Mouse (Mus musculus): Measurements from ENCODE around the gene Map2k4.

Map2k4 gene

GRCm38 (mm10) chr11:65773946-65774656, 14.0 kb downstream of the Map2k4 start:
- no peak for DNase-seq (ENCODE audit: extremely low spot score, low spot score)

GRCm38 (mm10) chr11:65773535-65773934, 14.6 kb downstream of the Map2k4 start:
- DNase-seq (ENCODE audit: extremely low spot score, low spot score) = no peak

DNA sequence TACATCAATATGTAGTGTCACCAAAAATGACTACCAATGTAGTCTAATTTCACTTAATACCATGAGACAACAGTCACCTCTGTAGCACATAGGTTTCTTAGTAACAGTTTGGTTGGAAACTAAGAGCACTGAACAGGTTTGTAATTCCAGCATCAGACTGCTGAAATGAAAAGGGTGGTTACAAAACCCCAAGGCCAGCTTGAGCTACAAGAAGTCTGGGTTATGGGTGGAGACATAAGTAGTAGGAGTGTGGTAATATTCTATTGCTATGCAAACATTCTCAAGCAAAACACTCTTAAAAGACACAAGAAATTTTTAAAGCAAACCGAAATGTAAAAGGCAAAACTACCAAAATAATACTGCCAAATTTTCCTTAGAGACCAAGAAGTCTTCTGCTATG, 16.6 kb downstream of the Map2k4 start:
- DNase-seq (ENCODE audit: extremely low spot score, low spot score) = no peak

- no peak for DNase-seq (ENCODE audit: extremely low spot score, low spot score)
These were observed 18.1 kb downstream of the Map2k4 start for GRCm38 (mm10) chr11:65769990-65770389.

- DNase-seq (ENCODE audit: extremely low spot score, low spot score) = no peak
These were observed 19.7 kb downstream of the Map2k4 start for GRCm38 (mm10) chr11:65768445-65768844.

DNA sequence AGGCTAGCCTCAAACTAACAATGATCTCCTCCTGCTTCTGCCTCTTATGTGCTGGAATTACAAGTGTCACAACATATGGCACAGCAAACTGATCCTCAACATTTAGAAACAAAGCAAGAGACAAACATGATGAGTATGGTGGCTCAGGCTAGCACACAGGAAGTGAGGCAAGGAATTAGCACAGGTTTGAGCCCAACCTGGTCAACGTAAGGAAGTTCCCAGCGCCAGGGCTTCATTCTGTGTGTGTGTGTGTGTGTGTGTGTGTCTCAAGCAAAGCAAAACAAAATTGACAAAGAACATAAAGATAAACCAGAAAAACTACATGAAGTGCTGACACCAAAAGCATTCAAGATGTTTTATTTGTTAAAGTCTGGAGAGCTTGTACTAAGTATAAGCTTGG, 27.2 kb downstream of the Map2k4 start:
- DNase-seq (ENCODE audit: extremely low spot score, low spot score) = no peak

DNA sequence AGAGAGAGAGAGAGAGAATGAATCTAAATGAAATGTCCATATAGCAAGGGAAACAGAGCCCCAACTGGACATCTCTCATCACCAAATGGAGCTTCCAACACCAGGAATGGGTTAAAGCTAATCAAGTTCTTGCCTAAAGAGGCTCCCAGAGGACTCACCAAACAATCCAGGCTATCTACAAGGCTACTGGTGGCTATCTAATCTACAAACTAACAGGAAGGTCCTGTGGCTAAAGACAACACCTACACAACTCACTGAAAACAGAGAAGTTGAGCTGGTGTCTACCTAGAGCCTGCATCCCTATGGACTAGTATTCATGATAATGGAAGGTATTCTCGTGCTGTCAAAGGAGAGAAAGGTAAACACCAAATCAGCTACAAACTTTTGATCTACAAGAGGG, 28.7 kb downstream of the Map2k4 start:
- DNase-seq (ENCODE audit: extremely low spot score, low spot score) = no peak

GRCm38 (mm10) chr11:65754161-65754560, 33.9 kb downstream of the Map2k4 start:
- DNase-seq (ENCODE audit: extremely low spot score, low spot score) = no peak

DNA sequence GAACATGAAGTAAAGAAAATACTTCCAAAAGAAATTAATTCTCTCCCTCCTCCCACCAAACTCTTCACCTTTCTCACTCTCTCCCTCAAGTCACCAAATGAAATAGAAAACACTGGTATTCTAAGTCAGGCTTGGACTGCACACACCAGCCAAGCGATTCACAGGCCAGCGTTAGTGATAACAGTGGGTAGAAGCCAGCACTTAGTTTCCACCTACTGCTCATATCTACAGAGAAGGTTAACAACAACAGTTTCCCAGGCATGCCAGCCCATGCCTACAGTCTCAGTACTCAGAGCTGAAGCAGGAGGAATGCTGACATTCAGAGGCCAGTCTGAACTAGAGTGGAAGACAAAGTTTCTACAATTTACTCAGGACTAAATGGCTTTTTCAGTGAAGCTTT, 34.5 kb downstream of the Map2k4 start:
- no peak for DNase-seq (ENCODE audit: extremely low spot score, low spot score)

DNA sequence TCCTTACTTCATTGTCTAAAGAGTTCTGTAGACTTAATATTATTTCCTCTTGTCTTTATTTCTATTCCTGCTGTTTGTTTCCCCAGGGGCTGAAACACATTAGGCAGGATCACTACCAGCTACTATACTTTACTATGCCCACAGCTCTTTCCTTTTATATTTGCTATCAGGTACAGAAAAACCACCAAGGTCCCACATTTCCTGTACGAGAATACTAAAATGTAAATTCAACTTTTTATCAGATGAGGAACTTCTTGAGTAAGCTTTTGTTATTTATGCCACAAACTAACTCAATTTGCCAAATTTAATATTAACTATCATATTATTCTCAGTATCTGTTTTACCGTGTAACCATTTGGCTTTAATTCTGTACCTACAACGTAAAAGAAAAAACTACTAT, 37.6 kb downstream of the Map2k4 start:
- DNase-seq (ENCODE audit: extremely low spot score, low spot score) = no peak

DNA sequence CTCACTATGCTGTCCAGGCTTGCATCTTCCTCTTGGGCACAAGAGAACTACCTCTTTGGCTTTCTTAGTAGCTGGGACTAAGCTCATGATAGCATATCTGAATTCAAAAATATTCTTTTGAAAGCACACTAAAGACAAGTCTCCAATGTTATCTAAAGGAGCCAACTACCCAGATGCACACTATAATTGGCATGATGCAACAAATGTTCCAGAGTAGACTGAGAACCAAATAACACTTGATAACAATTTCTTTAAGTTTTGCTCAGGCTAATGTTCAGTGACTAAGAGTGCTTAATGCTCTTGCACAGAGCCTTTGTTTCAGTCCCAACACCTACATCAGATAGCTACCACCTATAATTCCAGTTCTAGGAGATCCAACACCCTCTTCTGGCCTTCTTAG, 40.7 kb downstream of the Map2k4 start:
- no peak for DNase-seq (ENCODE audit: extremely low spot score, low spot score)

GRCm38 (mm10) chr11:65745707-65746333, 42.3 kb downstream of the Map2k4 start:
- no peak for DNase-seq (ENCODE audit: extremely low spot score, low spot score)

DNA sequence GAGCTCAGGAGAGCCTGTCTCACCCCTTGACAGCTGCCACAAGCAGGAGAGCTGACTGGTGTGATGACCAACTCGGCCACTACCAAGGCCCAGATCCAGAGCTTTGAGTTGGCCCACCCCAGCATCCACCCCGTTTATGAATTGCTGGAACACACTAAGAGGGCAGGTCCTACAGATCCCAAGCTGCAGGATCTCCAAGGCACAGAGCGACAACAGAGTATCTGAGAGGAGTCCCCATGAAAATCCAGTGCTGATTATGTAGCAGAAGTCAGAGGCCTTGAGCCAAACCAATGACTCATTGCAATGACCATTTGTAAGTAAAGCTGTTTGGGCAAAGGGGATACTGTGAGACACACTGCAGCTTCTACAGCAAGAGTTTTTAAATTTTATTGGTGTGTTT, 44.2 kb downstream of the Map2k4 start:
- no peak for DNase-seq (ENCODE audit: extremely low spot score, low spot score)

GRCm38 (mm10) chr11:65740811-65741210, 47.3 kb downstream of the Map2k4 start:
- no peak for DNase-seq (ENCODE audit: extremely low spot score, low spot score)

DNA sequence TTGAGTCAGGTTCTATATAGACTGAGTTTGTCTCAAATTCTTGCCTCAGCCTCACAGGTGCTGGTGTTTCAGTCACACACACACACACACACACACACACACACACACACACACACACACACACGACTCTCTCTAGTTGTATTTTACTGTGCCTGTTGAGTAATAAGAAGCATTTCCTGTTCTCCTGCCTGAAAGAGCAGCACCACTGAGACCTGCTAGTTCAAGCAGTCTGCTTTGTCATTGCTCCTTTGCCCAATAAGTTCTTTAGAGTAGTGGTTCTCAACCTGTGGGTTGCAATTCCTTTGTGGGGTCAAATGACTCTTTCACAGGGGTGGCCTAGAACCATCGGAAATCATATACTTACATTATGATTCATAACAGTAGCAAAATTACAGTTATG, 47.7 kb downstream of the Map2k4 start:
- no peak for DNase-seq (ENCODE audit: extremely low spot score, low spot score)

- no peak for DNase-seq (ENCODE audit: extremely low spot score, low spot score)
These were observed 48.2 kb downstream of the Map2k4 start for GRCm38 (mm10) chr11:65739880-65740279.

DNA sequence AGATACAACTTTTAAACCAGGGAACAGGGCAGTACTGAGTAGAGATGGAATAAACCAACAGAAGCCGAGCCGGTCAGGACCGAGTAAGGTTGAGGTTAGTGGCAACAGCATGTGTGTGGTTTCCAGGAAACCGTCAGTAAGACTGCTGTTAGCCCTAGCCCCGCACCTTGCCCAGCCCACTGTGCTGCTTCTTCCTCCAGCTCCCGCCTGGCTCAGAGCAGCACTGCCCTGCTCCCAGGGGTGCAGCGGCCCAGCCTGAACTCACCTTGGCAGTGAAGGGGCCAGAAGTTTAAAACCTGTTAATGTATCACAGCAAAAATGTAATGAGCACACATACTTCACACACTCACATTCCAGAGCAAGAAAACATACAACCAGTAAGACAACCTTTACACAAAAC, 53.4 kb downstream of the Map2k4 start:
- DNase-seq (ENCODE audit: extremely low spot score, low spot score) = no peak

DNA sequence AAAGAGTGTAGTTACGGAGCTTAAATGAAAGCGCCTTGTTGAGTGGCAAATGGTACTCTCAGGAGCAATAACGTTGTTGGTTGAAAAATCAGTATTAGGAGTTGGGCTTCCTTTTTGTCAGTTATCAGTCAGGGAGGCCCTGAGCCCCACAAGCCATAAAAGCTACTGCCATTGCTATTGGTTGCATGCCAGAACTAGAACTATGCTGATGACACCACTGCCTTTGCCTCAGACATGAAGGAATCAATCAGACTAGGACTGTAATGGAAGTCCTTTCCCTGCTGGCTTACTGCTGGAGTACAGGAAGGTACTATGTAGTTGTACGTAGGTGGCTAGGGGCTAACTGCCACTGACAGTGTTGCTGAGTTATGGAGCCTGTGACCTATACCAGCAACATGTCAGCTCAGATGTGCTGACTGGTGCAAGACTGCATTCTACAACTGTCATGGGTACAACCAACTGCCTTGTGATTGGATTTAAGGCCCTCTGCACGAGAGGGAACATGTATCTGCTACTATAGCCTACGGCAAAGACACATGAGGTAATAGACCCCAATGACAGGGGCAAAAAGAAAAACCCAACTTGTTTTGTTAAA, 58.4 kb downstream of the Map2k4 start:
- no peak for DNase-seq (ENCODE audit: extremely low spot score, low spot score)

DNA sequence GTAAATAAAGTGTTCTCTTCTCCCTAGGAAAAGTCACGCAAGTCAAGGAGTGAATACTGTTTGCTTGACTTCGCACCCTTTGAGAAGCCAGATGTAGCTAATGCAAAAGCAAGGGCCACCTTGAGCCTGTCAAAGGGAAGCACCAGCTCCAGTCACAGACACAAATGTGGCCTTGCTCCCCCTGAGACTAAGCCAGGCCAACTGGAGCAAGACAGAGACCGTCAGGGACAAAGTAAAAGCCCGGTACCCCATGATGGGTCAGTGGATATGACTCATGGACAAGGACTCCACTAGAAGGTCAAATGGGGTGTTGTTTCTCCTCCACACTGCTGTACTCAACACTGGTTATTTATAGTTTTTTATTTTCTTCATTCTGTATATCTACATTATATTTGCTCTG, 59.2 kb downstream of the Map2k4 start:
- DNase-seq (ENCODE audit: extremely low spot score, low spot score) = no peak

DNA sequence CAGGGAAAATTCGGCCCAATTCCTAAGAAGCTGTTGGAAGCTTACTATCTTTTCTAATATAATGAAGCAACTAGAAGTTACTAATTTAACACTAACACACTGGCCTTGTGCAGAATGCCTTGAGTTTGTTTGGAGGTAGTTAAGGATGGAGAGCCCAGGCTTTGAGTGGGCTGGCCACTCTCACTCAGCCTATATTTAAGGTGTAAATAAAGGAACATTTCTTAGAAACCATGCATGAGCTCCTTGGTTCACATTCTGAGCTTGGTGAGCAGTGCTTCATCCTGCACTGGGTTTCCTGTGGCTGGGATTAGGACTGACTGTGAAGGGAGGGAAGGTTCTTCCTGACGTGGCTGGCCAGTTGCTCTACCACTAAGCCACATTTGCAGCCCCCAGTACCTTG, 64.4 kb downstream of the Map2k4 start:
- no peak for DNase-seq (ENCODE audit: extremely low spot score, low spot score)

- no peak for DNase-seq (ENCODE audit: extremely low spot score, low spot score)
These were observed 66.5 kb downstream of the Map2k4 start for GRCm38 (mm10) chr11:65721615-65722014.

DNA sequence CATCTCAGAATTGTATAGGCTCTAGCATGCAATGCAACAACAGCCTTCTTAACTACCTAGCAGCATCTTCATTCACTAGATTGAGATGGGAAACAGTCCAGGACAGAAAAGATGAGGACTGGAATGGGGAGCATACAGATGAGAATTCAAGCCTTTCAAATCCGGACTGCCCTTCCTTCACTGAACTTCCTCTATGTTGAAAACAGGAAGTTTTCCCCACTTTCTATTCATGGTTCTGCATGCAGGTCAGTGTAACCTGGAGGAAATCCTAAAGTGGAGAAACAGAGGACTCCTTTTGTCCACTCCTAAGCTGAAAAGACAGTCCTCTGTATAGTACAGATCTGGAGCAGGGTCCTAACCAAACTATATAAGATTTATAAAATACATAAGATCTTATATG, 68.1 kb downstream of the Map2k4 start:
- DNase-seq (ENCODE audit: extremely low spot score, low spot score) = no peak

- DNase-seq (ENCODE audit: extremely low spot score, low spot score) = no peak
These were observed 74.3 kb downstream of the Map2k4 start for GRCm38 (mm10) chr11:65713830-65714229.

All from neural tube, embryonic 10.5 days (tissue).